In the genomic region with DNA sequence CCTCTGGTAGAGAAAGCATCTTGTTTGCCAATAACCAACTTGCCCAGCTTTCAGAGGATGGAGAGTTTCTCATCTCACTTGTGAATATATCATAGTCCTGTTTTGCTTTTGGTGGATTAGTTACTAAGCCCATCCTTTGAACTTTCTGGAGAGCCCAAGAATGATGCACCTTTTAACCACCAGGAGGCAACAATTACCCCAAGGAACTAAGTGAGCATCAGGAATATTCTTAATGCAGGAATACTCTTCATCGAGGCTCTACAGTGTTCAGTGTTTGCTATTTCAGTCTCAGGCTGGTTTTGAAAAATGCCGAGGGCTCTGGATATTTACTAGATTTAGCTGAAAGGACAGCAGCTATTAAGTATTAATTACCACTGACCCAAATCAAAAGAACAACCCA, we compare ENCODE assay signal across 8 mouse cellular contexts. TPM values are rescaled to one million over a fixed set of nuclear protein-coding genes. Genes with fewer than 3 reads are reported as not detected.
DNase-seq lines count a peak whose midpoint lies in the region; ATAC-seq and TF ChIP-seq lines count a peak whose summit lies in the region.

No protein-coding gene starts in this region.

- ATAC-seq in Patski = peak; percentile 40

- peak; percentile 38 for DNase-seq in adrenal gland, postnatal 14 days
- DNase-seq in adrenal gland, postnatal 25 days = no peak
- peak; percentile 55 for DNase-seq in kidney, adult 9 months
- no peak for DNase-seq in kidney, postnatal 10 days
- no peak for DNase-seq in Patski (ENCODE audit: low read depth, low spot score)
- peak; percentile 58 for DNase-seq in lung, postnatal 36 days
- DNase-seq in layer of hippocampus, adult 11-12 months (ENCODE audit: low spot score) = no peak
- DNase-seq in frontal cortex, postnatal 10 days (ENCODE audit: low spot score in 2 of 2) = no peak

- no peaks in the 10 kb centered on the region for H3K27me3 ChIP-seq in Patski

- in situ Hi-C loops in Patski (cut with MboI; ENCODE audit: low pct_unique_long_range_greater_than_20kb) = no loop called here

- POLR2A ChIA-PET in Patski (lab: Charles Lee) = interaction anchor here (3.0 to 3.6 kb wide), 2 partner anchors 11 to 87 kb away, joined by 11 to 12 read pairs; partner anchors contain the start of gene Ccng2

- CTCF ChIA-PET in Patski (lab: Charles Lee) = interaction anchor here (0.7 to 4.2 kb wide), 11 partner anchors 8 to 148 kb away, joined by 3 to 13 read pairs (median 5); no protein-coding TSS in a partner anchor

- TF ChIP-seq CTCF in Patski (IDR thresholded peaks at IDR 0.05) = peak; percentile 55

RNA-seq across cellular contexts. Expression of gene Ccni, which starts 26.0 kb away (rescaled TPM):
- total RNA-seq in adrenal gland, postnatal 14 days (2021) = 240 and 262 TPM in 2 replicates
- total RNA-seq in adrenal gland, postnatal 25 days (2021) = 199 and 208 TPM in 2 replicates
- polyA plus RNA-seq in Patski (2021) = 239 TPM

RNA-seq across cellular contexts. Expression of gene 2010109A12Rik, which starts 26.1 kb away (rescaled TPM):
- 1.3 and 2.6 TPM in 2 replicates for total RNA-seq in adrenal gland, postnatal 14 days (2021)
- total RNA-seq in adrenal gland, postnatal 25 days (2021) = 0.94 TPM in 1 of 2 replicates, not detected in the other
- 0.17 TPM for polyA plus RNA-seq in Patski (2021)

Comparison
In these comparisons a context has a peak if more than half of its experiments do, and no peak if none do; other contexts are left out.
1. DNase-seq: peak in adrenal gland, postnatal 14 days (single experiment), kidney, adult 9 months (single experiment) and lung, postnatal 36 days (single experiment); none in adrenal gland, postnatal 25 days (single experiment), kidney, postnatal 10 days (single experiment), Patski (single experiment), layer of hippocampus, adult 11-12 months (single experiment) and frontal cortex, postnatal 10 days (0 of 2).